Mouse (Mus musculus): ENCODE measurements at regions not wholly inside any gene's neighbourhood (a gene's known extent, or its start where the extent isn't known, plus 50 kb on each side); places are given as distances from the start of the nearest gene placed in this dataset.

DNA sequence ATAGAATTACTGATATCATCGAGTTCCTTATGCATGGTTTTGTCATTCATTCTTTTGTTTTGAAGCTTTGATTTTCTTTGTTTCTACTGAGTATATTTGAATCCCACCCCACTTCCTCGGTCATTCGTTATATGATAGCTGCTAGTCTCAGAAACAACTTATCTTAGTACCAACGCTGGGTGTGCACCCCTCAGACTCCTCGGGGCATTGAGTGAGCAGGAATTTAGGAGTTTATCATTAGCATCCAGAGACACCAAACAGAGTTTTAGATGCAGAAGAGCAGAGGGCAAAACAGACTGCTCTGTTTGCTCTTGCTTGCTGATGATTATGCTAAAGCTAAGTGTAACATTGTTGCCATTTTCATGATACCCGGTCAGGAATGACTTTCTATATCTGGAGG is 115.3 kb downstream of the Zbtb18 start:
- TF ChIP-seq CTCF (IDR thresholded peaks at IDR 0.05; ENCODE audit: control insufficient read depth, insufficient read depth, insufficient replicate concordance, low read depth, low read length) (no peak), POLR2A (IDR thresholded peaks at IDR 0.05; ENCODE audit: control insufficient read depth, low read depth, low read length) (no peak)

Measured in testis, adult 2 months (tissue).